Mouse (Mus musculus) embryonic stem cell, embryonic (primary cell): Measurements from ENCODE around the gene BC048562.

Experiments used
- CTCF ChIA-PET, 4 experiments: fragments of 300-600 bp in 2 of 4; fragments of 350-600 bp in 2 of 4; sonication (Branson Sonifier 250); formaldehyde crosslinking; loops; one replicate each; lab custom pipeline; 2022; ENCODE audit warnings: inconsistent platforms in 2 of 4; lab: Charles Lee
- POLR2A ChIA-PET, 4 experiments: fragments of 300-600 bp in 2 of 4; fragments of 350-600 bp in 2 of 4; sonication (Branson Sonifier 250); formaldehyde crosslinking; loops; one replicate each; lab custom pipeline; 2022; ENCODE audit warnings: antibody characterized with exemption in 4 of 4, inconsistent platforms in 1 of 4; lab: Charles Lee

BC048562 gene

GRCm38 (mm10) chr9:108494146-108494825 is 58.0 kb downstream of the BC048562 start:
- ChIA-PET CTCF (interaction anchor here in 1 of 4 experiments (0.6 kb wide), 1 partner anchor 208 kb away, joined by 3 read pairs; no protein-coding TSS in a partner anchor), POLR2A (interaction anchor here (0.5 to 8.3 kb wide), 17 partner anchors 10 to 150 kb away, joined by 3 to 70 read pairs (median 5); partner anchors contain the start of genes Qars (in 3 of the 4), Qrich1 (in 3 of the 4), Impdh2 (in 2 of the 4) and Lamb2 (in 2 of the 4))

- ChIA-PET POLR2A (interaction anchor here (1.0 to 8.3 kb wide), 13 partner anchors 10 to 41 kb away, joined by 3 to 70 read pairs (median 7); partner anchors contain the start of genes Qars (in 3 of the 4), Qrich1 (in 3 of the 4) and Lamb2 (in 2 of the 4)), CTCF (no interaction called here)
Observed at GRCm38 (mm10) chr9:108494905-108495304, 58.6 kb downstream of the BC048562 start.
